In the genomic region with DNA sequence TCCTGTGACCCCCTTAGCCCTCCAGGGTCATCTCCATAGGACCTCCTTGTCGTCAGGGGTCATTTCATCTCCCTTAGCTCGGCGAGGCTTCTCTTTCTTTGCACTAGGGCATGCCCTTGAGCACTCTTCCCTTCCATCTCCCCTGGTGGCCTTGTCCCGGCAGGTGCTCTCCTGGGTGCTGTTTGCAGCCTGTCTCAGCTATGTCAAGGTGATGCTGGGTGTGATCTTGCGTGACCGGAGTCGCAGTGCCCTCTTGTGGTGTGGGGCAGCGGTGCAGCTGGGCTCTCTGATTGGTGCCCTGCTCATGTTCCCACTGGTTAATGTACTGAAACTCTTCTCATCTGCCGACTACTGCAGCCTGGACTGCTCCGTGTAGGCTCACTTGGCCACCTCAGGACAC, we compare ENCODE assay signal across 11 mouse cellular contexts. TPM values are rescaled to one million over a fixed set of nuclear protein-coding genes. Genes with fewer than 3 reads are reported as not detected.
A peak's percentile ranks its signal among the peaks of the same experiment; 100 is the strongest.
DNase-seq lines count a peak whose midpoint lies in the region; ATAC-seq and TF ChIP-seq lines count a peak whose summit lies in the region.
"Had no signal": no experiment of that assay in that cellular context is flagged by ENCODE, and none has a peak within 500 bp of the region (broad histone marks: within the 10 kb centered on the region; RNA-seq: fewer than 3 reads in every experiment).

No protein-coding gene starts in this region.

- no peak for ATAC-seq in hindbrain, embryonic 11.5 days (ENCODE audit: low FRiP score)

- H3K4me3 ChIP-seq in cerebellum, adult 2 months (replicated peaks; ENCODE audit: insufficient read depth, low read depth, low read length) = no peak overlapping the region
- no peak overlapping the region for H3K4me3 ChIP-seq in CH12.LX (replicated peaks in 1 of 3; ENCODE audit: low read depth in 2 of 3, low read length in 2 of 3, poor library complexity in 1 of 3)
- no peak overlapping the region for H3K4me3 ChIP-seq in hindbrain, embryonic 11.5 days (ENCODE audit: low read depth, low read length)
- H3K4me3 ChIP-seq: limb, embryonic 13.5 days; neural tube, embryonic 13.5 days had no signal

- no peaks in the 10 kb centered on the region for H3K9me3 ChIP-seq in CH12.LX (replicated peaks; ENCODE audit: low read length)
- H3K9me3 ChIP-seq in hindbrain, embryonic 11.5 days (ENCODE audit: control insufficient read depth, low read length) = no peaks in the 10 kb centered on the region
- H3K9me3 ChIP-seq: limb, embryonic 13.5 days; neural tube, embryonic 13.5 days had no signal

- no peaks in the 10 kb centered on the region for H3K4me1 ChIP-seq in cerebellum, adult 2 months (ENCODE audit: control insufficient read depth, insufficient read depth, low read length)
- H3K4me1 ChIP-seq in CH12.LX (ENCODE audit: control insufficient read depth in 1 of 2, insufficient read depth in 2 of 2) = peaks cover 4% of the 10 kb centered on the region in 2 experiments; a peak in 1 of 4 replicates
- no peaks in the 10 kb centered on the region for H3K4me1 ChIP-seq in hindbrain, embryonic 11.5 days (replicated peaks; ENCODE audit: control insufficient read depth, insufficient read depth, low read length)
- H3K4me1 ChIP-seq: neural tube, embryonic 13.5 days had no signal

- TF ChIP-seq RAD21 in CH12.LX (IDR thresholded peaks at IDR 0.05; ENCODE audit: low read depth, low read length) = peak; percentile 69

- WGBS in cerebellum, adult 2 months = 62% methylated on average over 10 of the region's 10 CpGs
- 66% methylated on average over 10 of the region's 10 CpGs for WGBS in hindbrain, embryonic 11.5 days

- no peak overlapping the region for H3K9ac ChIP-seq in CH12.LX (ENCODE audit: insufficient read depth, low read depth)
- no peak overlapping the region for H3K9ac ChIP-seq in hindbrain, embryonic 11.5 days (ENCODE audit: low read depth, low read length)
- H3K9ac ChIP-seq: limb, embryonic 13.5 days; neural tube, embryonic 13.5 days had no signal

- peak; percentile 64 for TF ChIP-seq CTCF in cerebellum, adult 2 months (IDR thresholded peaks at IDR 0.05; ENCODE audit: borderline replicate concordance, insufficient read depth, low read depth, low read length)
- TF ChIP-seq CTCF in CH12.LX (conservative IDR thresholded peaks at IDR 0.05 in 1 of 2, IDR thresholded peaks at IDR 0.05 in 1 of 2; ENCODE audit: low read depth in 2 of 2, low read length in 2 of 2) = peak; percentile 22 to 78; a peak in 2 of 4 replicates

- no peak overlapping the region for H3K4me2 ChIP-seq in CH12.LX (ENCODE audit: insufficient read depth, low read depth, poor library complexity, severe bottlenecking)
- H3K4me2 ChIP-seq in hindbrain, embryonic 11.5 days (replicated peaks; ENCODE audit: low read depth, low read length) = no peak overlapping the region
- H3K4me2 ChIP-seq: heart, embryonic 11.5 days; limb, embryonic 13.5 days; neural tube, embryonic 13.5 days had no signal

- H3K36me3 ChIP-seq in CH12.LX (replicated peaks in 1 of 2; ENCODE audit: control insufficient read depth in 1 of 2, insufficient read depth in 1 of 2, low read length in 1 of 2) = no peaks in the 10 kb centered on the region
- H3K36me3 ChIP-seq in hindbrain, embryonic 11.5 days (ENCODE audit: control insufficient read depth, insufficient read depth, low read length) = no peaks in the 10 kb centered on the region
- H3K36me3 ChIP-seq: limb, embryonic 13.5 days; neural tube, embryonic 13.5 days had no signal

- dilution Hi-C loops in CH12.LX (cut with MboI; ENCODE audit: extremely low pct_ligation_motif_present, extremely low pct_unique_long_range_greater_than_20kb, low sequenced_read_pairs) = no loop called here

- in situ Hi-C loops in CH12.LX (cut with MboI; ENCODE audit: low pct_ligation_motif_present, low pct_unique_long_range_greater_than_20kb, low sequenced_read_pairs) = loop anchor here (10.0 kb wide), 1 partner anchor 133 kb away; no protein-coding TSS in a partner anchor

- DNase-seq in cerebellum, adult 2 months = peak in 1 of 2 experiments; percentile 44
- DNase-seq in cerebellum, adult 8-10 months = no peak
- peak; percentile 39 to 44 for DNase-seq in left cerebral cortex, adult 18-20 months (ENCODE audit: low spot score in 2 of 2)
- no peak for DNase-seq in left cerebral cortex, adult 11 months (ENCODE audit: low spot score)
- DNase-seq in CH12.LX (ENCODE audit: extremely low read depth) (no peak), MN1 (ENCODE audit: low spot score) (no peak)
- DNase-seq in layer of hippocampus, postnatal 36 days = peak; percentile 37 to 43
- DNase-seq in hindbrain, embryonic 11.5 days (ENCODE audit: low spot score) = no peak

- no peaks in the 10 kb centered on the region for H3K27me3 ChIP-seq in cerebellum, adult 2 months (ENCODE audit: control insufficient read depth, insufficient read depth, low read length)
- H3K27me3 ChIP-seq in CH12.LX (replicated peaks) = peaks cover 82% of the 10 kb centered on the region
- H3K27me3 ChIP-seq in hindbrain, embryonic 11.5 days (ENCODE audit: control insufficient read depth, insufficient read depth, low read length) = no peaks in the 10 kb centered on the region
- H3K27me3 ChIP-seq: neural tube, embryonic 13.5 days had no signal

- no peaks in the 10 kb centered on the region for H3K79me2 ChIP-seq in CH12.LX (replicated peaks; ENCODE audit: control insufficient read depth, extremely low read depth, insufficient read depth, poor library complexity, severe bottlenecking)

- H3K27ac ChIP-seq in cerebellum, adult 2 months (ENCODE audit: insufficient read depth, low read length) = no peak overlapping the region
- H3K27ac ChIP-seq in CH12.LX (ENCODE audit: insufficient read depth, low read depth) = no peak overlapping the region
- no peak overlapping the region for H3K27ac ChIP-seq in hindbrain, embryonic 11.5 days (ENCODE audit: low read depth, low read length)
- H3K27ac ChIP-seq: limb, embryonic 13.5 days; neural tube, embryonic 13.5 days had no signal

- TF ChIP-seq EP300 in CH12.LX (IDR thresholded peaks at IDR 0.05; ENCODE audit: low read length) = no peak

- TF ChIP-seq POLR2A in cerebellum, adult 2 months (IDR thresholded peaks at IDR 0.05; ENCODE audit: borderline replicate concordance, insufficient read depth, low read length) = no peak
- TF ChIP-seq POLR2A in CH12.LX (IDR thresholded peaks at IDR 0.05; ENCODE audit: low read depth, low read length) = no peak

TF ChIP-seq in CH12.LX, 34 proteins besides CTCF, POLR2A, EP300 and RAD21:
- TF ChIP-seq NELFE (IDR thresholded peaks at IDR 0.05; ENCODE audit: low read depth, low read length) = no peak
- TF ChIP-seq SMC3 (IDR thresholded peaks at IDR 0.05; ENCODE audit: low read depth, low read length) = peak; percentile 75

RNA-seq across cellular contexts. Expression of a gene that starts 11.5 kb away (rescaled TPM):
- 2.1 and 2.6 TPM in 2 replicates for polyA plus RNA-seq in cerebellum, adult 2 months (2012; rRNA removed)
- total RNA-seq in left cerebral cortex, adult 18-20 months (2021) = 1 to 10 TPM; 2.1 to 2.8 TPM
- total RNA-seq in CH12.LX (2012; rRNA removed) (0.17 and 0.55 TPM in 2 replicates), CH12.LX (2014; rRNA removed) (0.23 TPM in 1 of 2 replicates, not detected in the other)
- 0.12 and 0.17 TPM in 2 replicates for polyA plus RNA-seq in CH12.LX (2012; ENCODE audit: insufficient read length, low read depth)
- total RNA-seq in layer of hippocampus, postnatal 36 days (2021) = 1 to 10 TPM; 2.8 to 3.0 TPM
- polyA plus RNA-seq in hindbrain, embryonic 11.5 days (2014; fragmentation: Nextera tagmentation; extraction: Ambion mirVana) = 0.56 and 0.73 TPM in 2 replicates

RNA-seq across cellular contexts. Expression of a gene that starts 27.8 kb away (rescaled TPM):
- polyA plus RNA-seq in cerebellum, adult 2 months (2012; rRNA removed) = 8.3 and 8.9 TPM in 2 replicates
- total RNA-seq in left cerebral cortex, adult 18-20 months (2021) = 1 to 10 TPM; 7.4 to 7.6 TPM
- total RNA-seq in CH12.LX (2012; rRNA removed) (8.9 and 9.8 TPM in 2 replicates), CH12.LX (2014; rRNA removed) (3.0 and 3.7 TPM in 2 replicates)
- 5.2 and 6.3 TPM in 2 replicates for polyA plus RNA-seq in CH12.LX (2012; ENCODE audit: insufficient read length, low read depth)
- total RNA-seq in layer of hippocampus, postnatal 36 days (2021) = 1 to 10 TPM; 7.2 to 7.4 TPM
- polyA plus RNA-seq in hindbrain, embryonic 11.5 days (2014; fragmentation: Nextera tagmentation; extraction: Ambion mirVana) = 87.1 and 87.5 TPM in 2 replicates

Comparison
In these comparisons a context has a peak if more than half of its experiments do, and no peak if none do; other contexts are left out.
1. DNase-seq: peak in left cerebral cortex, adult 18-20 months (2 of 2) and layer of hippocampus, postnatal 36 days (2 of 2); none in cerebellum, adult 8-10 months (single experiment), left cerebral cortex, adult 11 months (single experiment), CH12.LX (single experiment), MN1 (single experiment) and hindbrain, embryonic 11.5 days (single experiment).